Mouse (Mus musculus) lung, postnatal 4 days (tissue): ENCODE data around the gene Ccdc14.
"Not testable (repeated sequence)": the region's sequence is repeated elsewhere in the genome, so short reads cannot be mapped to it uniquely, and the experiment has no call there.

ENCODE experiments used
- DNase-seq, 2 experiments: peaks; one replicate each; pipeline ENCODE4 v3.0.0; 2021

The Ccdc14 gene

GRCm38 (mm10) chr16:34725156-34725555, 34.7 kb downstream of the Ccdc14 start:
- no peak for DNase-seq

DNA sequence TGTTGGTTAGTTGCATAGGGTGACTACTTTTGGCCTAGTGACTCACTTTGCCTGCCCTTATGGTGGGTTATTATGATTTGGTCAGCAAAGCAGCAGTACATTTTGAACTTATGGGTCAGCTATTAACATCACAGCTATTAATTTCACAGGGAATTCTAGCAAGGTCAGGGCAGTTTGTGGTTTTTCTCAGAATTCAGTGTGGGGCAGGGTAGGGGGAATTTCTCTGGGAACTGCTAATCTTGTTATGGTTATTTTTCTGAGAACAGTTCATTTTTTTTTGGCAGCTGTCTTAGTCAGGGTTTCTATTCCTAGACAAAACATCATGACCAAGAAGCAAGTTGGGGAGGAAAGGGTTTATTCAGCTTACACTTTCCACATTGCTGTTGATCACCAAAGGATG, 38.2 kb downstream of the Ccdc14 start:
- not testable (repeated sequence) for DNase-seq

- no peak for DNase-seq
Measured at GRCm38 (mm10) chr16:34729371-34729770, 39.0 kb downstream of the Ccdc14 start.

DNA sequence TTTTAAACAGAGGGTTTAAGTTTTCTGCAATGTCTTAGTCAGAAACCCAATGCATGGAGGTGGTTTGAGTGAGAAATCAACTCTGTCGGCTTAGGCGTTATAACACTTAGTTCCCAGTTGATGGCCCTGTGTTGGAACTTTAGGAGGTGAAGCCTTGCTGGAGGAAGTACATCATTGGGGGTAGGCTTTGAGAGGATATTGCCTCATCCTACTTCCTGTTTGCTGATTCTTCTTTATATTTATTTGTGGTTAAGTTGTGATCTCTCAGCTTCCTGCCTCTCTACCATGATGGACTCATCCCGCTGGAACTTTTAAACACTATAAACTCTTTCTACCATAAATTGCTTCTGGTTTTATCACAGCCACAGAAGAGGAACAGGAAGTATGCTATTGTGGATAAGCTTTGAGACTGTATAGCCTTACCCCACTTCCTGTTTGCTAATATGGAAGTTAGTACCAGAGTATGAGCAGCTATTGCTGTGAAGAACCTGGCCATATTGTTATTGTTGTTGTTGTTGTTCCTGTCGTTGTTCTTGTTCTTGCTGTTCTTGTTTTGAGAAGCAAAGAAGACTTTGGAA, 48.3 kb downstream of the Ccdc14 start:
- no peak for DNase-seq

- no peak for DNase-seq
Measured at GRCm38 (mm10) chr16:34742930-34743329, 52.5 kb downstream of the Ccdc14 start.

- peak; percentile 91 to 95 for DNase-seq
Measured at GRCm38 (mm10) chr16:34745065-34745585, 54.7 kb downstream of the Ccdc14 start, which contains the start of gene Mylk. Gene Mylk (plus strand): TSS chr16:34745210.

DNA sequence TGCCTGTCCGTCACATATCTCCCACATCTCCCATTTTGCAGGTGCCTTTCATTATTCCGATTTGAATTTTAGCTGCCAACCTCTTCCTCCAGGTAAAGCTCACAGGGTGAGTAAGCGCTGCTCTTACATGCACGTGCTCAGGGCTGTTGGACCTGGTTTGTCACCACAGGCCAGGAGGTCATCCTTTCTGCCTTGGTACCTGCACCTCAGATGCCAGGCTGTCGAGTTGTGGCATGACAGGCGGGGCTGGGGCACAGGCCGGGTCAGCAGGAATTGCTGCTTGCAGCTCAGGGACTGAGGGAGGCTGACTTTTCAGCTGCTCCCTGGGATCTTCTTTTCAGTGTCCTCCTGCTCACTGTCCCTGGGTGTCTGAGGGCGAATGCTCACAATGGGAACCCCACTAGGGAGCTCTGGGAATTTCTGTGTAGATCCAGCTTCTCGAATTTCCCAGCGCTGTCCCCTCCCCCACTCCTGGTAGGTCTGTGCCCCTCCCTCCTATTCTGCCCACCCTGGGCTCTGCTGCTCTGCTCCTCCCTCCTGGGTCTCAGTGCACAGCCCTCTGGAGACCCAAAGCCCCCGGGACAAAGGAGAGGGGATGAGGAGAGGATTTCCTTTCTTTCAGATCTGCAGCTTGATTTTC, 57.8 kb downstream of the Ccdc14 start:
- no peak for DNase-seq

- no peak for DNase-seq
Measured at GRCm38 (mm10) chr16:34749536-34749935, 59.1 kb downstream of the Ccdc14 start.

- no peak for DNase-seq
Measured at GRCm38 (mm10) chr16:34752026-34752425, 61.6 kb downstream of the Ccdc14 start.

- no peak for DNase-seq
Measured at GRCm38 (mm10) chr16:34752977-34753376, 62.6 kb downstream of the Ccdc14 start.

GRCm38 (mm10) chr16:34756991-34757390, 66.6 kb downstream of the Ccdc14 start:
- DNase-seq: no peak

GRCm38 (mm10) chr16:34758205-34758604, 67.8 kb downstream of the Ccdc14 start:
- no peak for DNase-seq

GRCm38 (mm10) chr16:34763959-34764591, 73.7 kb downstream of the Ccdc14 start:
- DNase-seq: no peak

GRCm38 (mm10) chr16:34765666-34766065, 75.2 kb downstream of the Ccdc14 start:
- no peak for DNase-seq

DNA sequence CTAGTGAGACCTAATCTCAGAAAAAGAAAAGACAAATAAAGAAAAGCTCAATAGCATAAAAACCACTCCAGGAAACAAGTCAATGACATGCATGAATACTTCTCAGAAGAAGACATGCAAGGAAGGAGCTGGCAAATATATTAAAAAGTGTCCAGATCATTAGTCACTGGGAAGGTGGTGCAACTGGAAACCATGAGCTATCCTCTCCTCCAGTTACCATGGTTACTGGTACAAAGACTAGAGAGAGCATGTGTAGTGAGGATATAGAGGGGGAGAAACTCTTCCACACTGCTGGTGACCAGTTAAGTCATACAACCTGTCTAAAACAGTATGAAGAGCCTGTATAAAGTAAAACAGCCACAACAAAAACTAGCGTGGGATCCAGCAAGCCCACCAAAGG, 75.8 kb downstream of the Ccdc14 start:
- no peak for DNase-seq

DNA sequence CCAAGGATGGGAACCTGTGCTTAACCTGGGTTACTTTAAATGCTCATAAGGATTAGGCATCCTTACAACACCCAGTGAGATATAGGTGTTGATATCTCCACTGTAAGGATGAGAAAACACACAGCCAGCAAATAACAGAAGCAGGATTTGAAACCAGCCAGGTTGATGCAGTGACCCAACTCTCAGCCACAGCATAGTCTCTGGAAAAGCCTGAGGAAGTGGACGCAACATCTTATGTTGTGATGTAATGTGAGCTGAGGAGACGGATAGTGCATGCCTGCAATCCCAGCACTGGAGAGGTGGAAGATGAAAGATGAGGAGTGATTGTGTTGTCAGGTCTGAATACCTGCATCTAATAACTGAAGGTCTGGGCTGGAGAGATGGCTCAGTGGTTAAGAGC, 77.0 kb downstream of the Ccdc14 start:
- DNase-seq: no peak

DNA sequence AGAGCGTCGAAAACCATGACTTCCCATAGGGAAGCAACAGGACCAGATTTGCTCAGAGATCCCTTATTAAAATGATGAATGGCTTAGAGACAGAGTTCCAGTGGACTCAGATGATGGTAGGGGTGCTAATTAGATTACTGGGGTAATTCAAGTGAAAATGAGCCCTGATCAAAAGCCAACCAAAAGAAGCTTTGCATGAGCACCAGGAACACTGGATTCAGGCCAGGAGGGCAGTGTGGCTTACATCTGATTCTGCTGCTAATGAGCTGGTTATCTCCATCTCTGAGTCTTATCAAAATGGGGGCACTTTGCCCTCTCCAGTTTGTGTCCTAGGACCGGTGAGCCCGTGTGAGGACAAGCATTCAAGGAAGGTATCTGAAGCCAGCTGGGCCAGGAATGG, 78.0 kb downstream of the Ccdc14 start:
- no peak for DNase-seq

DNA sequence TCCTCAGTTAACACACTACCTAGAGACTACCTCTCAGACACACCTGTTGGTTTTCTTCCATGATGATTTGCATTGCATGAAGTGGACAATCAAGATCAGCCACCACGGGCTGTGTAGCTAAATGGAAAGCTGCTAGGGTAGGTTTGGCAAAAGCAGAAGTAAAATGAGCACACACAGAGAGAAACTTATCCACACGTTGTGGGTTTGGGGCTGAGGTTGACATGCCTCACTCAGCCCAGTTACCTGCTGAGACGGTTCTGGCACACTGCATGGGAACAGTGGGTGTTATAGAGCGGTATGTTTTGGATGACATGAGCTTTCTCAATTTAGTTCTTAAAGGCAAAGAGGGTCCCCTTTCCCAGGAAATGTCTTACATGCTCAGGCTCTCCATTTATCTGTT, 79.7 kb downstream of the Ccdc14 start:
- DNase-seq: no peak

- no peak for DNase-seq
Measured at GRCm38 (mm10) chr16:34772445-34773032, 82.1 kb downstream of the Ccdc14 start.
